18 mouse cellular contexts compared by ENCODE assay signal in genomic region chr6:106646945-106647344, GRCm38 (mm10).
"Had no signal": no experiment of that assay in that cellular context is flagged by ENCODE, and none has a peak within 500 bp of the region (broad histone marks: within the 10 kb centered on the region; RNA-seq: fewer than 3 reads in every experiment).

No protein-coding gene starts in this region.

- DNase-seq: kidney, adult 8-10 months; kidney, postnatal 10 days; kidney, postnatal 36 days; layer of hippocampus, postnatal 36 days; liver, embryonic 13.5 days; lung, adult 2 months; lung, postnatal 14 days; right cerebral cortex, adult 18-20 months; right cerebral cortex, postnatal 14 days; right cerebral cortex, postnatal 4 days; thymus, postnatal 25 days had no signal

- H3K36me3 ChIP-seq: kidney, embryonic 15.5 days; liver, embryonic 13.5 days; midbrain, embryonic 12.5 days; midbrain, embryonic 15.5 days; neural tube, embryonic 12.5 days; stomach, embryonic 15.5 days had no signal

- H3K4me2 ChIP-seq: kidney, embryonic 15.5 days; liver, embryonic 13.5 days; midbrain, embryonic 12.5 days; midbrain, embryonic 15.5 days; neural tube, embryonic 12.5 days; stomach, embryonic 15.5 days had no signal

- H3K4me1 ChIP-seq: kidney, embryonic 15.5 days; liver, embryonic 13.5 days; midbrain, embryonic 12.5 days; neural tube, embryonic 12.5 days; stomach, embryonic 15.5 days had no signal

- H3K9ac ChIP-seq: kidney, embryonic 15.5 days; liver, embryonic 13.5 days; midbrain, embryonic 12.5 days; midbrain, embryonic 15.5 days; neural tube, embryonic 12.5 days; stomach, embryonic 15.5 days had no signal

- H3K27me3 ChIP-seq: kidney, embryonic 15.5 days; liver, embryonic 13.5 days; midbrain, embryonic 12.5 days; midbrain, embryonic 15.5 days; neural tube, embryonic 12.5 days; stomach, embryonic 15.5 days had no signal

- H3K27ac ChIP-seq: kidney, embryonic 15.5 days; left cerebral cortex, adult 2 months; liver, embryonic 13.5 days; macrophage; midbrain, embryonic 12.5 days; midbrain, embryonic 15.5 days; neural tube, embryonic 12.5 days; stomach, embryonic 15.5 days had no signal

- H3K9me3 ChIP-seq: kidney, embryonic 15.5 days; liver, embryonic 13.5 days; midbrain, embryonic 12.5 days; midbrain, embryonic 15.5 days; neural tube, embryonic 12.5 days; stomach, embryonic 15.5 days had no signal

- H3K4me3 ChIP-seq: kidney, embryonic 15.5 days; left cerebral cortex, adult 2 months; liver, embryonic 13.5 days; midbrain, embryonic 12.5 days; midbrain, embryonic 15.5 days; neural tube, embryonic 12.5 days; stomach, embryonic 15.5 days had no signal
